Mouse (Mus musculus): ENCODE results near the gene Sema3g. TPM values are rescaled to one million over a fixed set of nuclear protein-coding genes. Genes with fewer than 3 reads are reported as not detected.

The Sema3g gene
- total RNA-seq, 1 experiment: 0.22 TPM

- no peak for DNase-seq (ENCODE audit: low read depth, low spot score)
- in situ Hi-C loops (cut with MboI; ENCODE audit: low sequenced_read_pairs in 2 of 2, unreplicated experiment in 2 of 2): no loop called here
- Histone ChIP-seq H3K9me3 (ENCODE audit: control insufficient read depth, insufficient read depth, low read depth, low read length) (no peaks in the 10 kb centered on the region), H3K4me3 (ENCODE audit: insufficient read depth in 1 of 2, low read depth in 1 of 2, low read length in 2 of 2, poor library complexity in 1 of 2, severe bottlenecking in 1 of 2) (0 out of 4 replicates have a peak overlapping the region, but pooled peaks of 1 of the 2 experiments have one; percentile 17), H3K27ac (ENCODE audit: insufficient read depth, low read depth, low read length, poor library complexity, severe bottlenecking) (no peak overlapping the region), H3K36me3 (ENCODE audit: control insufficient read depth, insufficient read depth, low read length, poor library complexity, severe bottlenecking) (no peaks in the 10 kb centered on the region), H3K9ac (ENCODE audit: insufficient read depth, low read depth, low read length, poor library complexity, severe bottlenecking) (peak overlapping the region; percentile 18; the same call in 1 of the 2 replicates), H3K4me1 (ENCODE audit: control insufficient read depth in 2 of 2, insufficient read depth in 2 of 2, low read length in 2 of 2, poor library complexity in 1 of 2) (peaks cover 0 to 9% of the 10 kb centered on the region in 2 experiments; a peak in 2 of 4 replicates)
- TF ChIP-seq ZC3H11A (IDR thresholded peaks at IDR 0.05; ENCODE audit: borderline replicate concordance, low read depth, low read length) (no peak), CHD2 (IDR thresholded peaks at IDR 0.05; ENCODE audit: low read depth, low read length) (no peak), HCFC1 (IDR thresholded peaks at IDR 0.05; ENCODE audit: borderline replicate concordance, insufficient read depth, low read length) (no peak), ZNF384 (IDR thresholded peaks at IDR 0.05; ENCODE audit: low read depth, low read length) (no peak), MAFK (IDR thresholded peaks at IDR 0.05; ENCODE audit: insufficient read depth, low read depth, low read length) (no peak)
Observed at GRCm38 (mm10) chr14:31228234-31228633, 10.6 kb downstream of the Sema3g start.

DNA sequence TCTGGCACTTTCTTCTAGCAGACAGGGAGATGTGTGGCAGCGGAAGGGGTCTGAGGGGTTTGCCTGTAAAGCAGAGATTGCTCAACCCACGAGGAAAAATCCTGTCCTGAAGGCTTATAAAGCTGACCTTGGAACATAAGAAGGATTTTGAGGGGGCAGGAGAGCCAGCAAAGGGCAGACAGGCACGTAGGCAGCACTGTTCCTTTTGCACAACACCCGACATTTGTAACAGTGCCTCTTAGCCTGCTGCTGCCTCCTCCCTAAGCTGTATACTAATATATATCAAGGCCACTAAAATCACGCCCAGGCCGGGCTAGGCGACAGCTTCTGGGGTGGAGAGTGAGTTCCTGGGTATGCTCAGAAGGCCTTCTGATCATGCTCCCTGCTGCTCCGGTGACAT, 12.8 kb downstream of the Sema3g start:
- no peak overlapping the region for H3K4me3 ChIP-seq (ENCODE audit: insufficient read depth in 1 of 2, low read depth in 1 of 2, low read length in 2 of 2, poor library complexity in 1 of 2, severe bottlenecking in 1 of 2)
- H3K9me3 ChIP-seq (ENCODE audit: control insufficient read depth, insufficient read depth, low read depth, low read length): no peaks in the 10 kb centered on the region
- no peak overlapping the region for H3K9ac ChIP-seq (ENCODE audit: insufficient read depth, low read depth, low read length, poor library complexity, severe bottlenecking)
- DNase-seq (ENCODE audit: low read depth, low spot score): no peak
- no peak for TF ChIP-seq MAFK (IDR thresholded peaks at IDR 0.05; ENCODE audit: insufficient read depth, low read depth, low read length)
- no peak for TF ChIP-seq CHD2 (IDR thresholded peaks at IDR 0.05; ENCODE audit: low read depth, low read length)
- TF ChIP-seq ZC3H11A (IDR thresholded peaks at IDR 0.05; ENCODE audit: borderline replicate concordance, low read depth, low read length): no peak
- TF ChIP-seq ZNF384 (IDR thresholded peaks at IDR 0.05; ENCODE audit: low read depth, low read length): no peak
- TF ChIP-seq HCFC1 (IDR thresholded peaks at IDR 0.05; ENCODE audit: borderline replicate concordance, insufficient read depth, low read length): no peak
- in situ Hi-C loops (cut with MboI; ENCODE audit: low sequenced_read_pairs in 2 of 2, unreplicated experiment in 2 of 2): no loop called here
- no peak overlapping the region for H3K27ac ChIP-seq (ENCODE audit: insufficient read depth, low read depth, low read length, poor library complexity, severe bottlenecking)
- H3K36me3 ChIP-seq (ENCODE audit: control insufficient read depth, insufficient read depth, low read length, poor library complexity, severe bottlenecking): no peaks in the 10 kb centered on the region
- H3K4me1 ChIP-seq (ENCODE audit: control insufficient read depth in 2 of 2, insufficient read depth in 2 of 2, low read length in 2 of 2, poor library complexity in 1 of 2): peaks cover 0 to 14% of the 10 kb centered on the region in 2 experiments; a peak in 2 of 4 replicates

- H3K4me1 ChIP-seq (ENCODE audit: control insufficient read depth in 2 of 2, insufficient read depth in 2 of 2, low read length in 2 of 2, poor library complexity in 1 of 2): peaks cover 0 to 13% of the 10 kb centered on the region in 2 experiments; a peak in 2 of 4 replicates
- no peak overlapping the region for H3K4me3 ChIP-seq (ENCODE audit: insufficient read depth in 1 of 2, low read depth in 1 of 2, low read length in 2 of 2, poor library complexity in 1 of 2, severe bottlenecking in 1 of 2)
- DNase-seq (ENCODE audit: low read depth, low spot score): no peak
- H3K27ac ChIP-seq (ENCODE audit: insufficient read depth, low read depth, low read length, poor library complexity, severe bottlenecking): no peak overlapping the region
- H3K9me3 ChIP-seq (ENCODE audit: control insufficient read depth, insufficient read depth, low read depth, low read length): no peaks in the 10 kb centered on the region
- no peak overlapping the region for H3K9ac ChIP-seq (ENCODE audit: insufficient read depth, low read depth, low read length, poor library complexity, severe bottlenecking)
- TF ChIP-seq ZC3H11A (IDR thresholded peaks at IDR 0.05; ENCODE audit: borderline replicate concordance, low read depth, low read length) (no peak), CHD2 (IDR thresholded peaks at IDR 0.05; ENCODE audit: low read depth, low read length) (no peak), HCFC1 (IDR thresholded peaks at IDR 0.05; ENCODE audit: borderline replicate concordance, insufficient read depth, low read length) (no peak), MAFK (IDR thresholded peaks at IDR 0.05; ENCODE audit: insufficient read depth, low read depth, low read length) (no peak), ZNF384 (IDR thresholded peaks at IDR 0.05; ENCODE audit: low read depth, low read length) (no peak)
- H3K36me3 ChIP-seq (ENCODE audit: control insufficient read depth, insufficient read depth, low read length, poor library complexity, severe bottlenecking): no peaks in the 10 kb centered on the region
- in situ Hi-C loops (cut with MboI; ENCODE audit: low sequenced_read_pairs in 2 of 2, unreplicated experiment in 2 of 2): no loop called here
Observed at GRCm38 (mm10) chr14:31232404-31233069, 14.9 kb downstream of the Sema3g start.

GRCm38 (mm10) chr14:31233070-31233995, 15.7 kb downstream of the Sema3g start:
- Histone ChIP-seq H3K9ac (ENCODE audit: insufficient read depth, low read depth, low read length, poor library complexity, severe bottlenecking) (no peak overlapping the region), H3K36me3 (ENCODE audit: control insufficient read depth, insufficient read depth, low read length, poor library complexity, severe bottlenecking) (no peaks in the 10 kb centered on the region), H3K4me3 (ENCODE audit: insufficient read depth in 1 of 2, low read depth in 1 of 2, low read length in 2 of 2, poor library complexity in 1 of 2, severe bottlenecking in 1 of 2) (no peak overlapping the region), H3K4me1 (ENCODE audit: control insufficient read depth in 2 of 2, insufficient read depth in 2 of 2, low read length in 2 of 2, poor library complexity in 1 of 2) (peaks cover 0 to 7% of the 10 kb centered on the region in 2 experiments; a peak in 1 of 4 replicates), H3K27ac (ENCODE audit: insufficient read depth, low read depth, low read length, poor library complexity, severe bottlenecking) (no peak overlapping the region), H3K9me3 (ENCODE audit: control insufficient read depth, insufficient read depth, low read depth, low read length) (no peaks in the 10 kb centered on the region)
- TF ChIP-seq MAFK (IDR thresholded peaks at IDR 0.05; ENCODE audit: insufficient read depth, low read depth, low read length) (no peak), ZNF384 (IDR thresholded peaks at IDR 0.05; ENCODE audit: low read depth, low read length) (no peak), CHD2 (IDR thresholded peaks at IDR 0.05; ENCODE audit: low read depth, low read length) (no peak), ZC3H11A (IDR thresholded peaks at IDR 0.05; ENCODE audit: borderline replicate concordance, low read depth, low read length) (no peak), HCFC1 (IDR thresholded peaks at IDR 0.05; ENCODE audit: borderline replicate concordance, insufficient read depth, low read length) (no peak)
- in situ Hi-C loops (cut with MboI; ENCODE audit: low sequenced_read_pairs in 2 of 2, unreplicated experiment in 2 of 2): no loop called here
- no peak for DNase-seq (ENCODE audit: low read depth, low spot score)

Measured in ES-E14 (cell line).